Mouse (Mus musculus) CH12.LX (cell line): ENCODE results near the gene Otud3. TPM values are rescaled to one million over a fixed set of nuclear protein-coding genes. Genes with fewer than 3 reads are reported as not detected.
A peak's percentile ranks its signal among the peaks of the same experiment; 100 is the strongest.

Source experiments
- DNase-seq: peaks from one replicate; pipeline ENCODE4 v3.0.0-alpha.2; 2013; ENCODE audit errors: extremely low read depth
- H3K27ac ChIP-seq: 2 replicates; pipeline ENCODE4 v1.5.1; 2012; ENCODE audit warnings: low read depth, mild to moderate bottlenecking, control low read depth, moderate library complexity; ENCODE audit not compliant: insufficient read depth
- H3K27me3 ChIP-seq: replicated peaks from 2 replicates; pipeline ENCODE3; 2012; ENCODE audit warnings: inconsistent platforms
- H3K36me3 ChIP-seq, 2 experiments: replicated peaks in 1 of 2; 2 replicates each; pipeline versions ENCODE3 to v1.6.1; 2012; ENCODE audit warnings: inconsistent platforms in 1 of 2, low read length in 1 of 2, mild to moderate bottlenecking in 1 of 2, mixed read lengths in 1 of 2, moderate library complexity in 1 of 2; ENCODE audit not compliant: control insufficient read depth in 1 of 2, insufficient read depth in 1 of 2
- H3K4me1 ChIP-seq, 2 experiments: 2 replicates each; pipeline ENCODE4 v1.6.1; 2012; ENCODE audit warnings: inconsistent platforms in 1 of 2, moderate library complexity in 1 of 2; ENCODE audit not compliant: insufficient read depth in 2 of 2, control insufficient read depth in 1 of 2
- H3K4me2 ChIP-seq: 2 replicates; pipeline ENCODE4 v1.6.1; 2012; ENCODE audit warnings: low read depth, mild to moderate bottlenecking, control low read depth; ENCODE audit not compliant: poor library complexity, insufficient read depth, severe bottlenecking
- H3K4me3 ChIP-seq, 3 experiments: fragments of 150-350 bp in 1 of 3; sonication (generic) in 1 of 3; replicated peaks in 1 of 3; 2 replicates each; pipeline versions ENCODE3 to v1.5.1; 2011 to 2012; ENCODE audit warnings: low read depth in 2 of 3, low read length in 2 of 3, mild to moderate bottlenecking in 2 of 3, moderate library complexity in 2 of 3, control low read depth in 1 of 3, improper control_type of control experiment in 1 of 3, inconsistent platforms in 1 of 3, mixed read lengths in 1 of 3; ENCODE audit not compliant: poor library complexity in 1 of 3
- H3K79me2 ChIP-seq: replicated peaks from 2 replicates; pipeline ENCODE4 v1.6.1; 2012; ENCODE audit warnings: mild to moderate bottlenecking, moderate library complexity; ENCODE audit not compliant: control insufficient read depth, poor library complexity, insufficient read depth, severe bottlenecking; ENCODE audit errors: extremely low read depth
- H3K9ac ChIP-seq: 2 replicates; pipeline ENCODE4 v1.6.1; 2012; ENCODE audit warnings: low read depth, mild to moderate bottlenecking, control low read depth, moderate library complexity; ENCODE audit not compliant: insufficient read depth
- H3K9me3 ChIP-seq: replicated peaks from 2 replicates; pipeline ENCODE3; 2012; ENCODE audit warnings: low read length, inconsistent platforms, mixed read lengths
- BHLHE40 ChIP-seq: IDR thresholded peaks from 2 replicates; pipeline ENCODE4 v1.6.1; 2011; ENCODE audit warnings: mild to moderate bottlenecking, low read depth, low read length, improper control_type of control experiment
- CTCF ChIP-seq, 2 experiments: IDR thresholded peaks in 1 of 2; conservative IDR thresholded peaks in 1 of 2; 2 replicates each; pipeline ENCODE4 v1.5.1; 2011 to 2012; ENCODE audit warnings: low read depth in 2 of 2, low read length in 2 of 2, improper control_type of control experiment in 1 of 2, inconsistent platforms in 1 of 2, mild to moderate bottlenecking in 1 of 2, moderate library complexity in 1 of 2
- E2F4 ChIP-seq: IDR thresholded peaks from 2 replicates; pipeline ENCODE4 v1.6.1; 2011; ENCODE audit warnings: low read depth, low read length, improper control_type of control experiment; ENCODE audit not compliant: insufficient replicate concordance
- ETS1 ChIP-seq: conservative IDR thresholded peaks from 2 replicates; pipeline ENCODE4 v1.6.1; 2012; ENCODE audit warnings: low read depth, mild to moderate bottlenecking, inconsistent platforms, low read length, improper control_type of control experiment, moderate library complexity
- GABPA ChIP-seq: IDR thresholded peaks from 2 replicates; pipeline ENCODE4 v1.6.1; 2012; ENCODE audit warnings: low read depth, low read length, improper control_type of control experiment, inconsistent platforms; ENCODE audit not compliant: insufficient replicate concordance
- HCFC1 ChIP-seq: IDR thresholded peaks from 2 replicates; pipeline ENCODE4 v1.6.1; 2012; ENCODE audit warnings: low read depth, mild to moderate bottlenecking, inconsistent platforms, low read length, improper control_type of control experiment
- IRF4 ChIP-seq: IDR thresholded peaks from 2 replicates; pipeline ENCODE4 v1.6.1; 2014; ENCODE audit warnings: low read depth, mild to moderate bottlenecking, inconsistent platforms, low read length, improper control_type of control experiment
- KAT2A ChIP-seq: IDR thresholded peaks from 2 replicates; pipeline ENCODE4 v1.6.1; 2012; ENCODE audit warnings: low read length, improper control_type of control experiment, inconsistent platforms; ENCODE audit not compliant: insufficient replicate concordance
- MAFK ChIP-seq: IDR thresholded peaks from 2 replicates; pipeline ENCODE4 v1.6.1; 2011; ENCODE audit warnings: low read length, improper control_type of control experiment; ENCODE audit not compliant: insufficient replicate concordance
- NELFE ChIP-seq: IDR thresholded peaks from 2 replicates; pipeline ENCODE4 v1.6.1; 2011; ENCODE audit warnings: low read depth, low read length, improper control_type of control experiment
- PAX5 ChIP-seq: IDR thresholded peaks from 2 replicates; pipeline ENCODE4 v1.6.1; 2012; ENCODE audit warnings: low read length, inconsistent platforms, mixed read lengths
- POLR2A ChIP-seq: IDR thresholded peaks from 2 replicates; pipeline ENCODE4 v1.6.1; 2011; ENCODE audit warnings: low read depth, mild to moderate bottlenecking, improper control_type of control experiment, low read length
- SIN3A ChIP-seq: IDR thresholded peaks from 2 replicates; pipeline ENCODE4 v1.6.1; 2012; ENCODE audit warnings: low read length, improper control_type of control experiment, inconsistent platforms
- SMC3 ChIP-seq: IDR thresholded peaks from 2 replicates; pipeline ENCODE4 v1.6.1; 2011; ENCODE audit warnings: low read depth, low read length, improper control_type of control experiment
- USF1 ChIP-seq: IDR thresholded peaks from 2 replicates; pipeline ENCODE4 v1.6.1; 2014; ENCODE audit warnings: low read depth, mild to moderate bottlenecking, inconsistent platforms, low read length, improper control_type of control experiment
- USF2 ChIP-seq: conservative IDR thresholded peaks from 2 replicates; pipeline ENCODE4 v1.6.1; 2011; ENCODE audit warnings: low read depth, low read length, improper control_type of control experiment
- dilution Hi-C: fragments of 300-500 bp; cut with MboI; formaldehyde crosslinking; loops from 2 replicates; pipeline ENCODE4 v1.14.3; 2020; ENCODE audit warnings: low sequenced_read_pairs; ENCODE audit not compliant: extremely low pct_unique_long_range_greater_than_20kb, extremely low pct_ligation_motif_present
- in situ Hi-C: fragments of 300-500 bp; cut with MboI; formaldehyde crosslinking; loops from 3 replicates; pipeline ENCODE4 v1.14.3; 2019; ENCODE audit warnings: low sequenced_read_pairs, low pct_ligation_motif_present, low pct_unique_long_range_greater_than_20kb, mixed read lengths
- polyA plus RNA-seq: library from polyadenylated mRNA; unstranded; fragments of >175 nt; gene quantifications from 2 replicates; pipeline ENCODE4 v1.2.1, GENCODE M21; 2012; ENCODE audit warnings: low read depth; ENCODE audit not compliant: insufficient read length
- total RNA-seq, 2 experiments: library from RNA; depleted of rRNA; stranded (reverse); fragments of 300-350 nt in 1 of 2; fragments of >200 nt in 1 of 2; gene quantifications; 2 replicates each; pipeline ENCODE4 v1.2.3; 2012 to 2014

The Otud3 gene
- total and polyA plus RNA-seq, 3 experiments = 3.2 to 5.5 (median 5.4) TPM

- peak; percentile 40; the same call in 1 of the 2 replicates for TF ChIP-seq NELFE
- peak; percentile 95 for TF ChIP-seq SMC3
- TF ChIP-seq GABPA = no peak
- no peak for TF ChIP-seq PAX5
- TF ChIP-seq HCFC1 = no peak
- TF ChIP-seq USF1 = no peak
- no peak for TF ChIP-seq E2F4
- no peak for TF ChIP-seq USF2
Measured at GRCm38 (mm10) chr4:138922131-138922459, 8.3 kb upstream of the Otud3 start (continued).

GRCm38 (mm10) chr4:138921254-138922130 is 7.7 kb upstream of the Otud3 start:
- H3K9me3 ChIP-seq = peaks cover 7% of the 10 kb centered on the region
- DNase-seq = no peak
- H3K4me3 ChIP-seq = no peak overlapping the region
- TF ChIP-seq NELFE (no peak), KAT2A (no peak), ETS1 (no peak), IRF4 (peak; percentile 65; the same call in 1 of the 2 replicates), CTCF (conservative IDR thresholded peaks at IDR 0.05 in 1 of 2, IDR thresholded peaks at IDR 0.05 in 1 of 2; ENCODE audit: low read depth in 2 of 2, low read length in 2 of 2) (0 out of 4 replicates have a peak, but pooled peaks of 1 of the 2 experiments have one; percentile 3), SIN3A (0 out of 2 replicates have a peak, but pooled peaks have one; percentile 1)
- peaks cover 3 to 10% of the 10 kb centered on the region in 2 experiments; a peak in 3 of 4 replicates for H3K4me1 ChIP-seq
- no peak overlapping the region for H3K27ac ChIP-seq
- in situ Hi-C loops = loop anchor here (10.0 kb wide), 1 partner anchor 153 kb away; the partner anchor contains the start of gene Htr6
- H3K27me3 ChIP-seq = peaks cover 13% of the 10 kb centered on the region
- no peak overlapping the region for H3K9ac ChIP-seq
- dilution Hi-C loops = no loop called here
- no peaks in the 10 kb centered on the region for H3K79me2 ChIP-seq
- H3K36me3 ChIP-seq = no peaks in the 10 kb centered on the region
- H3K4me2 ChIP-seq = 0 out of 2 replicates have a peak overlapping the region, but pooled peaks have one; percentile 8

GRCm38 (mm10) chr4:138917282-138917681 is 3.5 kb upstream of the Otud3 start:
- Histone ChIP-seq H3K9ac (no peak overlapping the region), H3K4me1 (peaks cover 5 to 23% of the 10 kb centered on the region in 2 experiments; a peak in 3 of 4 replicates), H3K4me3 (no peak overlapping the region), H3K9me3 (peaks cover 7% of the 10 kb centered on the region), H3K27ac (no peak overlapping the region), H3K27me3 (peaks cover 13% of the 10 kb centered on the region), H3K36me3 (no peaks in the 10 kb centered on the region), H3K79me2 (no peaks in the 10 kb centered on the region), H3K4me2 (no peak overlapping the region)
- DNase-seq = no peak
- in situ Hi-C loops (no loop called here), dilution Hi-C loops (no loop called here)
- TF ChIP-seq MAFK = no peak
- TF ChIP-seq CTCF (conservative IDR thresholded peaks at IDR 0.05 in 1 of 2, IDR thresholded peaks at IDR 0.05 in 1 of 2; ENCODE audit: low read depth in 2 of 2, low read length in 2 of 2) = peak; percentile 13 to 22; a peak in 1 of 4 replicates
- no peak for TF ChIP-seq POLR2A
- no peak for TF ChIP-seq BHLHE40
